Mouse (Mus musculus) spleen, adult 2 months (tissue): ENCODE measurements around the gene Ablim1. TPM values are rescaled to one million over a fixed set of nuclear protein-coding genes. Genes with fewer than 3 reads are reported as not detected.
A peak's percentile ranks its signal among the peaks of the same experiment; 100 is the strongest.

Experiments
- DNase-seq, 2 experiments: peaks; one replicate each; pipeline versions ENCODE4 v3.0.0 to v3.0.0-alpha.2; 2012 to 2021; ENCODE audit warnings: low spot score in 2 of 2, low read depth in 1 of 2
- H3K27ac ChIP-seq: fragments of 200-500 bp; 2 replicates; pipeline ENCODE4 v1.5.1; 2012; ENCODE audit warnings: low read length, inconsistent platforms; ENCODE audit not compliant: insufficient read depth
- H3K27me3 ChIP-seq: fragments of 200-500 bp; 2 replicates; pipeline ENCODE4 v1.6.1; 2012; ENCODE audit warnings: mild to moderate bottlenecking, moderate library complexity, low read length, inconsistent platforms; ENCODE audit not compliant: control insufficient read depth, insufficient read depth
- H3K36me3 ChIP-seq: fragments of 200-500 bp; 2 replicates; pipeline ENCODE4 v1.6.1; 2012; ENCODE audit warnings: mild to moderate bottlenecking, low read length, inconsistent platforms; ENCODE audit not compliant: control insufficient read depth, insufficient read depth
- H3K4me1 ChIP-seq: fragments of 200-500 bp; 2 replicates; pipeline ENCODE4 v1.6.1; 2011; ENCODE audit warnings: inconsistent platforms; ENCODE audit not compliant: control insufficient read depth, insufficient read depth, insufficient read length
- H3K4me3 ChIP-seq: fragments of 200-500 bp; 2 replicates; pipeline ENCODE4 v1.5.1; 2011; ENCODE audit warnings: mild to moderate bottlenecking, inconsistent platforms; ENCODE audit not compliant: insufficient read depth, insufficient read length; ENCODE audit errors: extremely low read depth
- CTCF ChIP-seq: fragments of 200-500 bp; IDR thresholded peaks from 2 replicates; pipeline ENCODE4 v1.5.1; 2011; ENCODE audit warnings: mild to moderate bottlenecking, inconsistent platforms; ENCODE audit not compliant: insufficient read depth, insufficient read length, insufficient replicate concordance; ENCODE audit errors: extremely low read depth
- POLR2A ChIP-seq: fragments of 200-500 bp; IDR thresholded peaks from 2 replicates; pipeline ENCODE4 v1.6.1; 2011; ENCODE audit warnings: low read depth, low read length, inconsistent platforms
- WGBS: fragments of 180-500 bp; shearing (Covaris S2); methylation state at CpG from one replicate; pipeline ENCODE4 v1.1.7; 2018; 5-methylcytosine and 5-hydroxymethylcytosine counted together
- polyA plus RNA-seq: library from polyadenylated mRNA; depleted of rRNA; stranded (reverse); fragments of >200 nt; gene quantifications from 2 replicates; pipeline ENCODE4 v1.2.3, GENCODE M21; 2012

Gene Ablim1
- polyA plus RNA-seq, 1 experiment = 53.8 TPM

GRCm38 (mm10) chr19:57356273-57356672 lies 41.6 kb upstream of the Ablim1 start:
- WGBS = 6% methylated on average over 7 of the region's 7 CpGs
- peak overlapping the region; percentile 79 for H3K27ac ChIP-seq
- peaks cover 28% of the 10 kb centered on the region for H3K4me1 ChIP-seq
- DNase-seq = no peak
- H3K4me3 ChIP-seq = peak overlapping the region; percentile 27; the same call in 1 of the 2 replicates
- TF ChIP-seq CTCF = no peak
- H3K36me3 ChIP-seq = no peaks in the 10 kb centered on the region
- H3K27me3 ChIP-seq = no peaks in the 10 kb centered on the region

- Histone ChIP-seq H3K4me3 (peak overlapping the region; percentile 27), H3K4me1 (peaks cover 28% of the 10 kb centered on the region), H3K27me3 (no peaks in the 10 kb centered on the region), H3K27ac (peak overlapping the region; percentile 81), H3K36me3 (no peaks in the 10 kb centered on the region)
- 6% methylated on average over 16 of the region's 16 CpGs for WGBS
- no peak for TF ChIP-seq CTCF
- no peak for TF ChIP-seq POLR2A
- peak; percentile 55 to 68 for DNase-seq
Observed at GRCm38 (mm10) chr19:57355451-57356251, 40.9 kb upstream of the Ablim1 start.

GRCm38 (mm10) chr19:57354715-57355114 lies 40.0 kb upstream of the Ablim1 start:
- Histone ChIP-seq H3K36me3 (no peaks in the 10 kb centered on the region), H3K4me3 (no peak overlapping the region), H3K27me3 (no peaks in the 10 kb centered on the region), H3K27ac (peak overlapping the region; percentile 81), H3K4me1 (peaks cover 28% of the 10 kb centered on the region)
- TF ChIP-seq CTCF (no peak), POLR2A (no peak)
- DNase-seq = no peak
- 23% methylated on average over 6 of the region's 6 CpGs for WGBS

DNA sequence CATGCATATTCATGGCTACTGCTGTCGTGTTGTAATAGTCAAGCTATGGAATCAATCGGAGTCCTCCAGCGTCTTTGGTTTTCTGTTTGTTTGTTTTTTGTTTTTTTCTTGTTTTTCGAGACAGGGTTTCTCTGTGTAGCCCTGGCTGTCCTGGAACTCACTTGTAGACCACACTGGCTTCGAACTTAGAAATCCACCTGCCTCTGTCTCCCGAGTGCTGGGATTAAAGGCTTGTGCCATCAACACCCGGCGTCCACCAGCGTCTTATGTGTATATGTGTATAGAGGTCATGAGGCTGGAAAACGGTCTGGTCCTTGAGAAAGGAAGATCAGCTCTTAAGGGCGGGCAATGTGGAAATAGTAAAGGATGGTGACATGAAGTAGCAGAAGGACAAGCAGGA lies 39.3 kb upstream of the Ablim1 start:
- TF ChIP-seq CTCF (no peak), POLR2A (no peak)
- Histone ChIP-seq H3K4me3 (no peak overlapping the region), H3K27me3 (no peaks in the 10 kb centered on the region), H3K27ac (no peak overlapping the region), H3K4me1 (peaks cover 28% of the 10 kb centered on the region), H3K36me3 (no peaks in the 10 kb centered on the region)
- no peak for DNase-seq
- 93% methylated on average over 11 of the region's 11 CpGs for WGBS

- TF ChIP-seq CTCF (no peak), POLR2A (no peak)
- H3K36me3 ChIP-seq = no peaks in the 10 kb centered on the region
- no peak overlapping the region for H3K4me3 ChIP-seq
- no peak overlapping the region for H3K27ac ChIP-seq
- DNase-seq = no peak
- H3K4me1 ChIP-seq = peaks cover 22% of the 10 kb centered on the region; the same call in 1 of the 2 replicates
- 94% methylated on average over 10 of the region's 10 CpGs for WGBS
- H3K27me3 ChIP-seq = no peaks in the 10 kb centered on the region
Observed at GRCm38 (mm10) chr19:57353228-57353627, 38.5 kb upstream of the Ablim1 start.

DNA sequence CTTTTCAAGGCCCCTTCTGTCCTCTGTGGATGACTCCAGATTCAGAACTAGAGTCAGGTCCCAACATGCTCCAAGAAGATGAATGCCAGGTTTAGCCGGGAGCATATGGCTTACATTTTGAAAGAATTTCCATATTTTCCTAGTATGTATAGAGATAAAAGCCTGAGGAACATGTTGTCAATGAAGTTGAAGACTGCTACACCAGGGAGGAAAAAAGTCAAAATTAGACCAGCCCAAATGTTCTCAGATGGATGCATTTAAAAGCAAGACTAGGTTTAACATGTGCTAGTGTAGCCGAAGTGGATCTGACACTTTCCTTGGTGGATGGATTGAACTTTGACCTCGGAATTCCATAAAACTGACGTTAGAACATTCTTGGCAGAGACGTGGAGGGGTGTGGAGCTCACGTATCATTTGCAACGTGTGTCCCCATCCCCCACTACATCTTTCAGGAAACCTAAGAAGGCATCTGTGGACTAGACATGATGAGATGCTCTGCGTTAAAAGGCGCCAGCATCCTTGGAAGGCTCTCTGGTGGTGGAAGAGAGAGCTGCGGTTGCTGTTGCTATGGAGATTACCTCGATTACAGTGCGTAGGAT lies 37.7 kb upstream of the Ablim1 start:
- Histone ChIP-seq H3K27ac (no peak overlapping the region), H3K36me3 (no peaks in the 10 kb centered on the region), H3K4me1 (peaks cover 16% of the 10 kb centered on the region; the same call in 1 of the 2 replicates), H3K27me3 (no peaks in the 10 kb centered on the region), H3K4me3 (no peak overlapping the region)
- 87% methylated on average over 12 of the region's 12 CpGs for WGBS
- no peak for DNase-seq
- TF ChIP-seq CTCF (no peak), POLR2A (no peak)

DNA sequence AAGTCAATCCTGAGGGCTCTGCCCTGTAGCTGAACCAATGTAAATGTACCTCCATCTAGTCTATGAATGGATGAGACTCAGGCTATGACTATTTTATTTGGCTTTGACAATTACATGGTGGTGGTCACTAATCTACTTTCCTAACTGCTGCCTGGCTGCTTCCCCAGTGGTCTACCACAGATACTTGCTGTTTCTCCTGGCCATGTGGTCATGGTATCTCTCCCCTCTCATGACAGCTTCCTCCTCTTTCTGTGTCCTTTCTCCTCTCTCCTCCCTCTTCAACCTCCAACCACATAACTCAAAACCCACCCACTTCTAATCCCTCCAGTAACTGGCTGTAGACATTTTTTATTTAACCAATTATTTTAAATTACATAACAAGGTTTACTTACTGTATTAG lies 34.4 kb upstream of the Ablim1 start:
- H3K4me1 ChIP-seq = no peaks in the 10 kb centered on the region
- DNase-seq = no peak
- H3K27me3 ChIP-seq = no peaks in the 10 kb centered on the region
- no peak overlapping the region for H3K27ac ChIP-seq
- TF ChIP-seq CTCF = no peak
- TF ChIP-seq POLR2A = no peak
- H3K36me3 ChIP-seq = no peaks in the 10 kb centered on the region
- H3K4me3 ChIP-seq = no peak overlapping the region
